Mouse (Mus musculus) left cerebral cortex, postnatal 10 days (tissue): ENCODE data around the gene Galt. TPM values are rescaled to one million over a fixed set of nuclear protein-coding genes. Genes with fewer than 3 reads are reported as not detected.

ENCODE experiments used
- DNase-seq, 2 experiments: peaks; one replicate each; pipeline ENCODE4 v3.0.0; 2021 to 2022; ENCODE audit warnings: low spot score in 2 of 2, mixed read lengths in 1 of 2; ENCODE audit errors: extremely low spot score in 1 of 2
- intact Hi-C: fragments of 180-260 bp; cut with DNase I; formaldehyde crosslinking; loops from one replicate; pipeline ENCODE4 v1.15.1; 2025
- total RNA-seq, 2 experiments: library from RNA; stranded (reverse); gene quantifications; 2 replicates each; pipeline ENCODE4 v1.2.3; 2021

The Galt gene
- total RNA-seq, 2 experiments from 2014 or later = 93.6 to 94.7 TPM

- intact Hi-C loops = no loop called here
- DNase-seq = peak; percentile 74 to 76
These were observed 17.3 kb upstream of the Galt start for GRCm38 (mm10) chr4:41737602-41738255.

DNA sequence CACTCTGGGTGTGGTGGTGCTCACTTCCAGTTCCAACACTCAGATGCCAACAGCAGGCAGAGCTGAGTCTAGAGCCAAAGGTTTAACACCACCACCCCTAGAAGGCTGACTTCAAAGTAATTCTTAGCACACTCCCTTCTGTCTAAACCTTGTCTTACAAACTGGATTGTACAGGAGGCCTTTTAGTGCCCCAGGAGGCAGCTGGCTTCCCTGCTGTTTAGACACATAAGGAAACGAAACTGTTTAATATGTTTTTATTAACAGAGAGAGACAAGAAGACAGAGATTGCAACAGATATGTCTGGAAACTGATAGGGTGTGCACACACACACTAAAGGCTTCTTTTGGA is 16.8 kb upstream of the Galt start:
- no peak for DNase-seq
- intact Hi-C loops = no loop called here

GRCm38 (mm10) chr4:41739260-41739659 is 15.8 kb upstream of the Galt start:
- intact Hi-C loops = no loop called here
- no peak for DNase-seq

DNA sequence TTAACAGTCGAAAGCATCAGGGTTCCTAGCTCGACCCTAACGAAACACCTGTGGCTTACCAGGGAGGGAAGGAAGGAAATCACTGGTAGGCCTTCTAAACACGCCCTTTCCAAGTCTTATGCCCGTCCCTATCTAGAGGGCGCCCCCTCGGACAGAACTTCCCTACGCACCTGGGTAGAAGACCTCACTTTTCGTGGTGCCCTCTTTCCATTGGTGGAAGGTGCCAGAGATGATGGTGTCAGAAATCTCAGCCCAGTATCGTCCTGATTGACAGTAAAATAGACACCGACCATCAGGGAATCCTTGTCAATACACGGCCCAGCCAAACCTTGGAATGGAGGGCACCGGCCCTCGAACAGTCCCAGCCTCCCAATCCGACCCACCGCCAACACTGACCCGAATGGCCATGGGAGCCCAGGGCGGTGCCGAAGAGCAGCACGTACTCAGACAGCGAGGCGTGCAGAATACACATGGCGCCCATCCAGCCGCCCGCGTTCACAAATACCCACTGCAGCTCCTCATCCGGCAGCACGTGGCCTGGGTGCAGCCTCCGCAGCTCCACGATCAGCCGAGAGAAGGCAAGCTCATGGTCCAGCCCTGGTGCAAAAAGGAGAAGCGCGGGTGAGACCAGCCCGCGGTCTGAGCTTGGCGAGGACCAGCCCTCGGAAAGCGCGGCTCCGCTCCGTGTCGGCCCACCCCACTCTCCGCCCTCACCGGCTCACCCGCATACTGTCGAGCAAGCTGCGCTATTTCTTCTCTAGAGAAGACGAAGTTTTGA is 14.5 kb upstream of the Galt start:
- intact Hi-C loops = no loop called here
- peak; percentile 63 to 83 for DNase-seq

DNA sequence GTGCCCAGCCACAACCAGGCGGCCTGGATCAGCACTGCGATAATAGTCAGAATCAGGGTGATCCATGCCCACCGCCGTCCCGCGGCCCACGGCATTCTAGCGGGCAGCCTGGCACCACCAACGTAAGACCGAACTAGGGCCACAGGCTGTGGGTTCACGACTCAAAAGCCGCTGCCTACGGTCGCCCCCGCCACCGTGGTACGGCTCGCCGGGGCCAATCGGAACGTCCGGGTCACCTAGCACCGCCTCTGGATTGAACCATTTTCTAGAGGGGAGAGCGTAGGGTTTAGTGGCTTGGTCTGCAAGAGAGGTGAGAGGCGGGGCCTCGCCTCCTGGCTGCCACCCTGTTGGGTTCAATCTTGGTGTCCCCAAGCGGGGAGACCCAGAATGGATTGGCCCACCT is 13.9 kb upstream of the Galt start:
- intact Hi-C loops = no loop called here
- DNase-seq = peak; percentile 93 to 94

GRCm38 (mm10) chr4:41744131-41744530 is 10.9 kb upstream of the Galt start:
- intact Hi-C loops = no loop called here
- DNase-seq = no peak

GRCm38 (mm10) chr4:41745021-41745420 is 10.0 kb upstream of the Galt start:
- DNase-seq = no peak
- intact Hi-C loops = no loop called here

- peak; percentile 72 to 89 for DNase-seq
- intact Hi-C loops = no loop called here
These were observed 594 bp downstream of the Galt start, which contains the start of gene Sigmar1 for GRCm38 (mm10) chr4:41755338-41756305. Sigmar1 (minus strand) TSS chr4:41756157.

DNA sequence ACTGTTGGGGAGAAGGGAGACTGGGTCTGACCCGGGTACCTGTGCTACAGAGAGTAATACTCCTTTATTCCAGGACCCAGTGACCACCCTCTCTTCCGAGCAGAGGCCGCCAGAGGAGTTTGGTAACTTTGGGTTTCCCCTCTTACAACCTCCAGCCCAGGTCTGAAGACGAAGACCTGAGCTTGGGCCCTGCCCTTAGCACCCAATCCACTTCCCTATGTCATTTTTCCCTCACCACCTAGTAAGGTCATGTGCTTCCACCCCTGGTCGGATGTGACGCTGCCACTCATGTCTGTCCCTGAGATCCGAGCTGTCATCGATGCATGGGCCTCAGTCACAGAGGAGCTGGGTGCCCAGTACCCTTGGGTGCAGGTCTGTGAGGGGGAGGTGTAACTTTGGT is 1.4 kb downstream of the Galt start:
- intact Hi-C loops = no loop called here
- no peak for DNase-seq

GRCm38 (mm10) chr4:41757321-41757720 is 2.3 kb downstream of the Galt start:
- intact Hi-C loops = no loop called here

GRCm38 (mm10) chr4:41758021-41758420 is 3.0 kb downstream of the Galt start:
- intact Hi-C loops = no loop called here
- no peak for DNase-seq

More at GRCm38 (mm10) chr4:41757321-41757720, 2.3 kb downstream of the Galt start:
- no peak for DNase-seq

DNA sequence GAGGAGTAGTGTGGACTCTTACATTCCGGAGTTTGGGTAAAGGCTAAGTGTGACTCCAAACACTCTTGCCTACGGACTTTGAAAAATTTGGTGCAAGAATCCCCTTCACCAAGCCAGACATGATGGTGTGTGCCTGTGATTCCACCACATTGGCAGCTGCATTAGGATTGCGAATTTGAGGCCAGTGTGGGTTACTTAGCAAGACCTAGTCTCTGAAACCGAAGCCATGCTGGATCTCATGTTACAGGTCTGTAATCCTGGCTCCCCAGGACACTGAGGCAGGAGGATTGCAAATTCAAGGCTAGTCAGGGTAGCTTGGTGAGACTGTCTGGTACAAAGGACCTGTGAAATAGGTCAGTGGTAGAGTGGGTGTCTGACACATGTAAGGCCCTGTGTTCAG is 3.7 kb downstream of the Galt start:
- no peak for DNase-seq
- intact Hi-C loops = no loop called here

GRCm38 (mm10) chr4:41759206-41759605 is 4.2 kb downstream of the Galt start:
- intact Hi-C loops = no loop called here
- DNase-seq = peak in 1 of 2 experiments; percentile 66

GRCm38 (mm10) chr4:41759656-41760287 is 4.7 kb downstream of the Galt start:
- intact Hi-C loops = no loop called here
- DNase-seq = no peak

DNA sequence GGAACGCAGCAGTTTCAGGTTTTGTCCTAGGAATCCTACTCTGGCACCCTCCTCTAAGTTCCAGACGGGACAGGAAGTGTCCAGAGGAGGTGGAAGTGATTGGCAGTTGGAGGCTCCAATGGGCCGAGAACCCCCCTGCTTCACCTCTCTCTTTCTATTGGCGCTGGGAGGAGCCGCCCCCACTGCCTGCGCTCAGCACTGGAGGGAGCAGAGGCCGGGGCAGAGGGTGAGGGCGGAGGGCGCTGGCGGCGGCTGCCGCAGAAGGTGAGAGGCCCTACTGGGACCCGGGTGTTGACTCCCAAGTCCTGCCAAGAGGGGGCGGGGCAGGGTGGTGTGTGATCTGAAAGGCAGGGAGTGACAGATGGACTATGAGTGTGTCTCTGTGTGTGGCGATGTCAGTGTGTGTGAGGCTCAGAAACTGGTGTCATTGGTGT is 5.3 kb downstream of the Galt start:
- peak; percentile 69 to 95 for DNase-seq
- intact Hi-C loops = no loop called here

GRCm38 (mm10) chr4:41760911-41761310 is 5.9 kb downstream of the Galt start:
- intact Hi-C loops = no loop called here
- DNase-seq = no peak

DNA sequence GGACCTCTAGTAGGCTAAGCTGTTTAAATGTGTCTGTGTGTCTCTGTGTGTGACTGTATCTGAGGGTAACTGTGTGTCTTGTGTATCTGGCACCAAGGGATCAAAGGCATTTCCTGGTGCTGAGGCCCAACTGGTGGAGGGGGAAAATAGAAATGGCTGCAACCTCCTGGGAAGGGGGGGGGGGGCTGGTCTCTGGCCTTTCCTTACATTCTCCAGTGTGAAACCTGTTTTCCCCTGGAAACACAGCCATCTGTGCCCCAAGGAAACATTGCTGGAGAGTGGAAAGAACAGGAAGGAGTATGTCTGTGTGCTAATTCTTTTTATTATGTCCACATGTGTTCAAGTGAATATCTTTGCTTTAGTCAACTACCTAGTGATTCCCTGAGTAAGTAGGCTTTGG is 6.7 kb downstream of the Galt start:
- no peak for DNase-seq

DNA sequence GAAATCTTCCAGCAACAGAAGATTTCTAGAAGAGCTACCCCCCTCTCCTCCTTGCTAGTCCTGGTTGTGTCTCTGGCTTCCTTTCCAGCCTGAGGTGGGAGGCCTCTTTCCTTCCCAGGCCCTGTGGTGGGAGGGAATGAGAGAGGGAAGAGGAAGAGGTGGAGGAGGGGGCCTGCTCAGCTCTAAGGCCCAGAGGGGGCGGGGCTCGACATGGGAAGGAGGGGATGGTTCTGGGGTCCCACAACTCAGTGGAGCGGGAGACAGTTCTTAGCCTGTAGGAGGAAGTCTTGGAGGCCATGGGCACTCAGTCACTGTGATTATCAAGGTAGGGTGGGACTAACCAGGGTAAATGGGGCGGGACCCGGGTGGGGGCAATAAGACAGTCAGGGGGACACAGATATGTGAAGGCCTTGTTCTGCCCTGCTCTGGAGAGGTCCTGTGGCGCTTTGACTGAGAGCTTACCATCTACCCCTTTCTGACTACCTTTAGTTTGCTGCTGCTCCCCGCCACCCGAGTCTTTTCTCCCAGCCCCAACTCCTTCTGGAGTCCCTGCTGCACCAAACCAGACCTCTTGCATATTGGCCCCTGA is 7.2 kb downstream of the Galt start:
- peak in 1 of 2 experiments; percentile 57 for DNase-seq
- intact Hi-C loops = no loop called here

More for the DNA sequence above, 6.7 kb downstream of the Galt start:
- intact Hi-C loops = no loop called here
